Mouse (Mus musculus): ENCODE measurements around the gene Gm3752.
"Not testable (repeated sequence)": the region's sequence is repeated elsewhere in the genome, so short reads cannot be mapped to it uniquely, and the experiment has no call there.

Gm3752 gene

GRCm38 (mm10) chr14:7483662-7484061, at the start of gene Gm3752:
Gene Gm3752 (minus strand): TSS chr14:7483762.
- DNase-seq (ENCODE audit: low read depth, low spot score), result not testable (repeated sequence)

- not testable (repeated sequence) for DNase-seq (ENCODE audit: low read depth, low spot score)
Measured at GRCm38 (mm10) chr14:7488731-7489130, 5.2 kb upstream of the Gm3752 start.

- DNase-seq (ENCODE audit: low read depth, low spot score), result not testable (repeated sequence)
Measured at GRCm38 (mm10) chr14:7450817-7451216, 32.7 kb downstream of the Gm3752 start, which contains the start of gene Gm3755. Gene Gm3755 (minus strand): TSS chr14:7450917.

GRCm38 (mm10) chr14:7422496-7422895, 61.1 kb downstream of the Gm3752 start:
- not testable (repeated sequence) for DNase-seq (ENCODE audit: low read depth, low spot score)

All from c-Kit-negative CD71-positive TER-119-positive erythroid progenitor cells, embryonic 14.5 days (primary cell).